In the genomic region with DNA sequence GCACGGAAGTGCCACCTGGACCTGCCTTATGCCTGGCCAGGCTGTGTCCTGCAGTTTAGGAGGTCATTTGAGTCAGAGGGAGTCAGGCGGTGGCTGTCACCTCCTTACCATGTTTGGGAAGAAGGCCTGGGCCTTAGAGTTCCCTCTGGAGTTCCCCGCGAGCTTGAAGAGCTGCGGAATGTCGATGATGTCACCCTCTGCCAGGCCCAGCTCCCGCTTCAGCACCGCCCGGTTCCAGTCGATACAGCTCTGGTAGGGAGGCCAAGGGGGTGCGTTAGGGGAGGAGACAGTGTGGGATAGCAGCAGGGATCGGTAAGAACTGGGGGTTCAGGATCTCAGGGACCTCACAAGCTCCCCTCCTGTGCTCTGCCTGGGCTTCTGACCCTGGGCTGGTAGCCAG, we compare ENCODE assay signal across 13 mouse cellular contexts. TPM values are rescaled to one million over a fixed set of nuclear protein-coding genes. Genes with fewer than 3 reads are reported as not detected.
A peak's percentile ranks its signal among the peaks of the same experiment; 100 is the strongest.
DNase-seq lines count a peak whose midpoint lies in the region; ATAC-seq lines count a peak whose summit lies in the region.
"Had no signal": no experiment of that assay in that cellular context is flagged by ENCODE, and none has a peak within 500 bp of the region (broad histone marks: within the 10 kb centered on the region; RNA-seq: fewer than 3 reads in every experiment).

No protein-coding gene starts in this region.

- H3K4me3 ChIP-seq in neural tube, embryonic 12.5 days: no peak overlapping the region
- no peak overlapping the region for H3K4me3 ChIP-seq in neural tube, embryonic 15.5 days (replicated peaks)
- H3K4me3 ChIP-seq in intestine, embryonic 14.5 days (ENCODE audit: low read depth, low read length): no peak overlapping the region
- no peak overlapping the region for H3K4me3 ChIP-seq in stomach, embryonic 16.5 days (replicated peaks; ENCODE audit: low read length)
- H3K4me3 ChIP-seq: layer of hippocampus, adult 2 months; midbrain, embryonic 15.5 days had no signal

- no peak overlapping the region for H3K4me2 ChIP-seq in neural tube, embryonic 12.5 days (replicated peaks)
- H3K4me2 ChIP-seq in neural tube, embryonic 15.5 days: no peak overlapping the region
- no peak overlapping the region for H3K4me2 ChIP-seq in intestine, embryonic 14.5 days (ENCODE audit: low read length)
- no peak overlapping the region for H3K4me2 ChIP-seq in stomach, embryonic 16.5 days (ENCODE audit: low read depth, low read length)
- H3K4me2 ChIP-seq: midbrain, embryonic 15.5 days had no signal

- no peaks in the 10 kb centered on the region for H3K27me3 ChIP-seq in neural tube, embryonic 12.5 days (replicated peaks)
- H3K27me3 ChIP-seq in neural tube, embryonic 15.5 days (replicated peaks): no peaks in the 10 kb centered on the region
- no peaks in the 10 kb centered on the region for H3K27me3 ChIP-seq in intestine, embryonic 14.5 days (replicated peaks; ENCODE audit: control insufficient read depth, insufficient read depth, low read length)
- H3K27me3 ChIP-seq in stomach, embryonic 16.5 days (ENCODE audit: control insufficient read depth, insufficient read depth, low read length): no peaks in the 10 kb centered on the region; the same call in 1 of the 2 replicates
- H3K27me3 ChIP-seq: midbrain, embryonic 15.5 days had no signal

- 29% methylated on average over 12 of the region's 12 CpGs for WGBS in neural tube, embryonic 12.5 days
- WGBS in neural tube, embryonic 15.5 days: 34% methylated on average over 12 of the region's 12 CpGs
- 16% methylated on average over 12 of the region's 12 CpGs for WGBS in intestine, embryonic 14.5 days
- WGBS in stomach, embryonic 16.5 days: 19% methylated on average over 12 of the region's 12 CpGs

- ATAC-seq in neural tube, embryonic 12.5 days (ENCODE audit: low FRiP score, low read depth): no peak
- ATAC-seq in neural tube, embryonic 15.5 days (ENCODE audit: low FRiP score): no peak
- 0 out of 2 replicates have a peak, but pooled peaks have one; percentile 17 for ATAC-seq in intestine, embryonic 14.5 days (replicated peaks; ENCODE audit: low FRiP score, low TSS enrichment, low read depth)
- peak; percentile 56; the same call in 1 of the 2 replicates for ATAC-seq in stomach, embryonic 16.5 days (ENCODE audit: insufficient read depth, low FRiP score)
- ATAC-seq in megakaryocyte progenitor cell, adult 5-6 weeks (replicated peaks; ENCODE audit: poor library complexity): no peak
- ATAC-seq: midbrain, embryonic 15.5 days had no signal

- H3K4me1 ChIP-seq in neural tube, embryonic 12.5 days: 0 out of 2 replicates have a peak, but pooled peaks cover 11% of the 10 kb centered on the region
- H3K4me1 ChIP-seq in neural tube, embryonic 15.5 days: peaks cover 4% of the 10 kb centered on the region; the same call in 1 of the 2 replicates
- H3K4me1 ChIP-seq in intestine, embryonic 14.5 days (replicated peaks; ENCODE audit: control insufficient read depth, insufficient read depth, low read length): peaks cover 11% of the 10 kb centered on the region; the same call in 1 of the 2 replicates
- peaks cover 6% of the 10 kb centered on the region; the same call in 1 of the 2 replicates for H3K4me1 ChIP-seq in stomach, embryonic 16.5 days (ENCODE audit: control insufficient read depth, insufficient read depth, low read length)

- no peaks in the 10 kb centered on the region for H3K9me3 ChIP-seq in neural tube, embryonic 12.5 days
- H3K9me3 ChIP-seq in neural tube, embryonic 15.5 days (replicated peaks): no peaks in the 10 kb centered on the region
- H3K9me3 ChIP-seq in intestine, embryonic 14.5 days (ENCODE audit: control insufficient read depth, low read length): no peaks in the 10 kb centered on the region
- H3K9me3 ChIP-seq in stomach, embryonic 16.5 days (replicated peaks; ENCODE audit: control insufficient read depth, low read length): no peaks in the 10 kb centered on the region
- H3K9me3 ChIP-seq: midbrain, embryonic 15.5 days had no signal

- H3K9ac ChIP-seq in neural tube, embryonic 12.5 days: 0 out of 2 replicates have a peak overlapping the region, but pooled peaks have one; percentile 14
- H3K9ac ChIP-seq in neural tube, embryonic 15.5 days (replicated peaks): no peak overlapping the region
- peak overlapping the region; percentile 27; the same call in 1 of the 2 replicates for H3K9ac ChIP-seq in intestine, embryonic 14.5 days (ENCODE audit: low read length)
- H3K9ac ChIP-seq in stomach, embryonic 16.5 days (ENCODE audit: low read length): peak overlapping the region; percentile 16
- H3K9ac ChIP-seq: midbrain, embryonic 15.5 days had no signal

- no peak overlapping the region for H3K27ac ChIP-seq in neural tube, embryonic 12.5 days
- H3K27ac ChIP-seq in neural tube, embryonic 15.5 days (replicated peaks): no peak overlapping the region
- H3K27ac ChIP-seq in intestine, embryonic 14.5 days (ENCODE audit: low read depth): no peak overlapping the region
- no peak overlapping the region for H3K27ac ChIP-seq in stomach, embryonic 16.5 days (ENCODE audit: low read length)
- H3K27ac ChIP-seq: layer of hippocampus, adult 2 months; midbrain, embryonic 15.5 days had no signal

- peak; percentile 12 to 36 for DNase-seq in heart, adult 18-20 months
- DNase-seq in heart, postnatal 36 days: no peak
- no peak for DNase-seq in intestine, embryonic 14.5 days (ENCODE audit: low spot score)
- DNase-seq in layer of hippocampus, adult 9-10 months (ENCODE audit: low spot score): no peak
- DNase-seq: cerebellum, adult 9-10 months; gastrocnemius, postnatal 10 days had no signal

- no peaks in the 10 kb centered on the region for H3K36me3 ChIP-seq in neural tube, embryonic 12.5 days
- no peaks in the 10 kb centered on the region for H3K36me3 ChIP-seq in neural tube, embryonic 15.5 days
- no peaks in the 10 kb centered on the region for H3K36me3 ChIP-seq in intestine, embryonic 14.5 days (ENCODE audit: control insufficient read depth, insufficient read depth, low read length)
- no peaks in the 10 kb centered on the region for H3K36me3 ChIP-seq in stomach, embryonic 16.5 days (ENCODE audit: control insufficient read depth, insufficient read depth, low read length)
- H3K36me3 ChIP-seq: midbrain, embryonic 15.5 days had no signal

- intact Hi-C loops in heart, postnatal 36 days (cut with DNase I): no loop called here

RNA-seq across cellular contexts. Expression of a gene that starts 5.5 kb away (rescaled TPM):
- total RNA-seq in heart, adult 18-20 months (2021): not detected
- not detected for total RNA-seq in heart, postnatal 36 days (2021)
- polyA plus RNA-seq in neural tube, embryonic 12.5 days (2016; fragmentation: Nextera tagmentation; extraction: Ambion mirVana): not detected in 2 replicates
- 0.65 TPM in 1 of 2 replicates, not detected in the other for polyA plus RNA-seq in neural tube, embryonic 15.5 days (2015; fragmentation: Nextera tagmentation; extraction: Ambion mirVana)
- 0.07 TPM in 1 of 2 replicates, not detected in the other for polyA plus RNA-seq in intestine, embryonic 14.5 days (2014; fragmentation: Nextera tagmentation; extraction: Ambion mirVana)
- polyA plus RNA-seq in stomach, embryonic 16.5 days (2015; fragmentation: Nextera tagmentation; extraction: Ambion mirVana): 0.05 and 0.21 TPM in 2 replicates
- not detected in 2 replicates for total RNA-seq in megakaryocyte progenitor cell, adult 5-6 weeks (2015)
- not detected in 2 replicates for total RNA-seq in megakaryocyte progenitor cell, adult 5-6 weeks (2017)
- total RNA-seq: gastrocnemius, postnatal 10 days; layer of hippocampus, adult 2 months; liver, adult 2 months had no signal
- polyA plus RNA-seq: liver, adult 2 months had no signal

RNA-seq across cellular contexts. Expression of a gene that starts 26.1 kb away (rescaled TPM):
- total RNA-seq in heart, adult 18-20 months (2021): 1 to 10 TPM in 1 of 2 experiments, under 1 TPM in 1; 0.51 to 1.5 TPM
- under 1 TPM; 0.60 to 0.86 TPM for total RNA-seq in heart, postnatal 36 days (2021)
- polyA plus RNA-seq in neural tube, embryonic 12.5 days (2016; fragmentation: Nextera tagmentation; extraction: Ambion mirVana): 0.18 and 0.22 TPM in 2 replicates
- polyA plus RNA-seq in neural tube, embryonic 15.5 days (2015; fragmentation: Nextera tagmentation; extraction: Ambion mirVana): 0.20 and 1.6 TPM in 2 replicates
- 2.2 TPM in 2 replicates for polyA plus RNA-seq in intestine, embryonic 14.5 days (2014; fragmentation: Nextera tagmentation; extraction: Ambion mirVana)
- 2.0 and 2.4 TPM in 2 replicates for polyA plus RNA-seq in stomach, embryonic 16.5 days (2015; fragmentation: Nextera tagmentation; extraction: Ambion mirVana)
- total RNA-seq in megakaryocyte progenitor cell, adult 5-6 weeks (2015): 4.6 and 4.9 TPM in 2 replicates
- 6.9 and 9.3 TPM in 2 replicates for total RNA-seq in megakaryocyte progenitor cell, adult 5-6 weeks (2017)
- total RNA-seq: layer of hippocampus, adult 2 months had no signal

RNA-seq across cellular contexts. Expression of a gene that starts 47.6 kb away (rescaled TPM):
- 10 to 100 TPM; 12.2 to 14.9 TPM for total RNA-seq in heart, adult 18-20 months (2021)
- 10 to 100 TPM; 14.0 to 14.8 TPM for total RNA-seq in heart, postnatal 36 days (2021)
- polyA plus RNA-seq in neural tube, embryonic 12.5 days (2016; fragmentation: Nextera tagmentation; extraction: Ambion mirVana): 99.9 and 106 TPM in 2 replicates
- 16.7 and 16.8 TPM in 2 replicates for polyA plus RNA-seq in neural tube, embryonic 15.5 days (2015; fragmentation: Nextera tagmentation; extraction: Ambion mirVana)
- polyA plus RNA-seq in intestine, embryonic 14.5 days (2014; fragmentation: Nextera tagmentation; extraction: Ambion mirVana): 29.8 and 30.7 TPM in 2 replicates
- 15.1 and 16.2 TPM in 2 replicates for polyA plus RNA-seq in stomach, embryonic 16.5 days (2015; fragmentation: Nextera tagmentation; extraction: Ambion mirVana)
- 76.5 and 77.3 TPM in 2 replicates for total RNA-seq in megakaryocyte progenitor cell, adult 5-6 weeks (2015)
- 152 and 159 TPM in 2 replicates for total RNA-seq in megakaryocyte progenitor cell, adult 5-6 weeks (2017)

Comparison
In these comparisons a context has a peak if more than half of its experiments do, and no peak if none do; other contexts are left out.
1. DNase-seq: peak in heart, adult 18-20 months (2 of 2); none in heart, postnatal 36 days (0 of 2), intestine, embryonic 14.5 days (single experiment) and layer of hippocampus, adult 9-10 months (single experiment).
2. ATAC-seq: peak in intestine, embryonic 14.5 days (single experiment) and stomach, embryonic 16.5 days (single experiment); none in neural tube, embryonic 12.5 days (single experiment), neural tube, embryonic 15.5 days (single experiment) and megakaryocyte progenitor cell, adult 5-6 weeks (single experiment).